Mouse (Mus musculus): ENCODE data around the gene Tmbim4. TPM values are rescaled to one million over a fixed set of nuclear protein-coding genes. Genes with fewer than 3 reads are reported as not detected.

Tmbim4 gene
- polyA plus RNA-seq, 1 experiment from 2014 or later, result 140 TPM

- peaks cover 2% of the 10 kb centered on the region; the same call in 1 of the 2 replicates for H3K36me3 ChIP-seq (replicated peaks; ENCODE audit: insufficient read depth, low read length)
- WGBS (ENCODE audit: insufficient replicate concordance), result 65% methylated on average over 5 of the region's 5 CpGs
- H3K27me3 ChIP-seq (ENCODE audit: insufficient read depth, low read length), result no peaks in the 10 kb centered on the region
- H3K4me3 ChIP-seq (ENCODE audit: low read depth, low read length), result no peak overlapping the region
- no peak for ATAC-seq
- TF ChIP-seq CTCF (IDR thresholded peaks at IDR 0.05; ENCODE audit: low read depth) (no peak), EP300 (IDR thresholded peaks at IDR 0.05; ENCODE audit: low read depth) (no peak)
- H3K9ac ChIP-seq (replicated peaks), result no peak overlapping the region
- no peak overlapping the region for H3K4me2 ChIP-seq (ENCODE audit: low read depth, low read length)
- H3K4me1 ChIP-seq (ENCODE audit: insufficient read depth), result no peaks in the 10 kb centered on the region
- no peak for DNase-seq
- no peaks in the 10 kb centered on the region for H3K9me3 ChIP-seq (ENCODE audit: low read length)
- H3K27ac ChIP-seq (ENCODE audit: low read depth), result no peak overlapping the region
These were observed 30.1 kb upstream of the Tmbim4 start for GRCm38 (mm10) chr10:120171340-120171739.

GRCm38 (mm10) chr10:120174192-120174705 is 27.1 kb upstream of the Tmbim4 start:
- no peaks in the 10 kb centered on the region for H3K9me3 ChIP-seq (ENCODE audit: low read length)
- no peak overlapping the region for H3K27ac ChIP-seq (ENCODE audit: low read depth)
- H3K4me2 ChIP-seq (ENCODE audit: low read depth, low read length), result no peak overlapping the region
- no peak overlapping the region for H3K4me3 ChIP-seq (ENCODE audit: low read depth, low read length)
- H3K9ac ChIP-seq (replicated peaks), result no peak overlapping the region
- H3K36me3 ChIP-seq (replicated peaks; ENCODE audit: insufficient read depth, low read length), result peaks cover 2% of the 10 kb centered on the region; the same call in 1 of the 2 replicates
- 79% methylated on average over 15 of the region's 15 CpGs for WGBS (ENCODE audit: insufficient replicate concordance)
- DNase-seq, result no peak
- no peaks in the 10 kb centered on the region for H3K27me3 ChIP-seq (ENCODE audit: insufficient read depth, low read length)
- no peak for ATAC-seq
- no peak for TF ChIP-seq CTCF (IDR thresholded peaks at IDR 0.05; ENCODE audit: low read depth)
- TF ChIP-seq EP300 (IDR thresholded peaks at IDR 0.05; ENCODE audit: low read depth), result no peak
- no peaks in the 10 kb centered on the region for H3K4me1 ChIP-seq (ENCODE audit: insufficient read depth)

GRCm38 (mm10) chr10:120182887-120183286 is 18.5 kb upstream of the Tmbim4 start:
- Histone ChIP-seq H3K27me3 (ENCODE audit: insufficient read depth, low read length) (no peaks in the 10 kb centered on the region), H3K27ac (ENCODE audit: low read depth) (no peak overlapping the region), H3K36me3 (replicated peaks; ENCODE audit: insufficient read depth, low read length) (no peaks in the 10 kb centered on the region), H3K9ac (replicated peaks) (no peak overlapping the region), H3K4me1 (ENCODE audit: insufficient read depth) (no peaks in the 10 kb centered on the region), H3K4me2 (ENCODE audit: low read depth, low read length) (no peak overlapping the region), H3K4me3 (ENCODE audit: low read depth, low read length) (no peak overlapping the region), H3K9me3 (ENCODE audit: low read length) (no peaks in the 10 kb centered on the region)
- 65% methylated on average over 1 of the region's 1 CpGs for WGBS (ENCODE audit: insufficient replicate concordance)
- TF ChIP-seq EP300 (IDR thresholded peaks at IDR 0.05; ENCODE audit: low read depth), result no peak
- TF ChIP-seq CTCF (IDR thresholded peaks at IDR 0.05; ENCODE audit: low read depth), result peak; percentile 50
- no peak for DNase-seq
- peak; percentile 57 for ATAC-seq

- H3K27ac ChIP-seq (ENCODE audit: low read depth), result no peak overlapping the region
- DNase-seq (no peak), ATAC-seq (no peak)
- H3K36me3 ChIP-seq (replicated peaks; ENCODE audit: insufficient read depth, low read length), result no peaks in the 10 kb centered on the region
- no peak overlapping the region for H3K4me2 ChIP-seq (ENCODE audit: low read depth, low read length)
- H3K4me1 ChIP-seq (ENCODE audit: insufficient read depth), result no peaks in the 10 kb centered on the region
- TF ChIP-seq CTCF (IDR thresholded peaks at IDR 0.05; ENCODE audit: low read depth) (no peak), EP300 (IDR thresholded peaks at IDR 0.05; ENCODE audit: low read depth) (no peak)
- no peaks in the 10 kb centered on the region for H3K9me3 ChIP-seq (ENCODE audit: low read length)
- no peaks in the 10 kb centered on the region for H3K27me3 ChIP-seq (ENCODE audit: insufficient read depth, low read length)
- H3K4me3 ChIP-seq (ENCODE audit: low read depth, low read length), result no peak overlapping the region
- WGBS (ENCODE audit: insufficient replicate concordance), result 23% methylated on average over 2 of the region's 2 CpGs
- H3K9ac ChIP-seq (replicated peaks), result no peak overlapping the region
These were observed 18.0 kb upstream of the Tmbim4 start for GRCm38 (mm10) chr10:120183342-120183741.

GRCm38 (mm10) chr10:120188513-120188912 is 12.9 kb upstream of the Tmbim4 start:
- H3K4me1 ChIP-seq (ENCODE audit: insufficient read depth), result peaks cover 10% of the 10 kb centered on the region
- 52% methylated on average over 2 of the region's 2 CpGs for WGBS (ENCODE audit: insufficient replicate concordance)
- no peak for ATAC-seq

GRCm38 (mm10) chr10:120189276-120189675 is 12.1 kb upstream of the Tmbim4 start:
- TF ChIP-seq EP300 (IDR thresholded peaks at IDR 0.05; ENCODE audit: low read depth), result no peak
- TF ChIP-seq CTCF (IDR thresholded peaks at IDR 0.05; ENCODE audit: low read depth), result no peak
- Histone ChIP-seq H3K9me3 (ENCODE audit: low read length) (no peaks in the 10 kb centered on the region), H3K4me2 (ENCODE audit: low read depth, low read length) (peak overlapping the region; percentile 23), H3K9ac (replicated peaks) (no peak overlapping the region), H3K4me3 (ENCODE audit: low read depth, low read length) (no peak overlapping the region), H3K27me3 (ENCODE audit: insufficient read depth, low read length) (no peaks in the 10 kb centered on the region), H3K27ac (ENCODE audit: low read depth) (no peak overlapping the region; the same call in 1 of the 2 replicates), H3K4me1 (ENCODE audit: insufficient read depth) (peaks cover 10% of the 10 kb centered on the region), H3K36me3 (replicated peaks; ENCODE audit: insufficient read depth, low read length) (no peaks in the 10 kb centered on the region)
- DNase-seq, result no peak
- 23% methylated on average over 11 of the region's 11 CpGs for WGBS (ENCODE audit: insufficient replicate concordance)
- ATAC-seq, result no peak

More at GRCm38 (mm10) chr10:120188513-120188912, 12.9 kb upstream of the Tmbim4 start:
- Histone ChIP-seq H3K9me3 (ENCODE audit: low read length) (no peaks in the 10 kb centered on the region), H3K36me3 (replicated peaks; ENCODE audit: insufficient read depth, low read length) (no peaks in the 10 kb centered on the region), H3K9ac (replicated peaks) (no peak overlapping the region), H3K4me2 (ENCODE audit: low read depth, low read length) (no peak overlapping the region), H3K4me3 (ENCODE audit: low read depth, low read length) (no peak overlapping the region), H3K27me3 (ENCODE audit: insufficient read depth, low read length) (no peaks in the 10 kb centered on the region), H3K27ac (ENCODE audit: low read depth) (no peak overlapping the region)
- no peak for TF ChIP-seq CTCF (IDR thresholded peaks at IDR 0.05; ENCODE audit: low read depth)
- no peak for TF ChIP-seq EP300 (IDR thresholded peaks at IDR 0.05; ENCODE audit: low read depth)
- DNase-seq, result no peak
